Mouse (Mus musculus) layer of hippocampus, adult 2 months (tissue): Measurements from ENCODE around the gene Gbp9. TPM values are rescaled to one million over a fixed set of nuclear protein-coding genes. Genes with fewer than 3 reads are reported as not detected.
"Not testable (repeated sequence)": the region's sequence is repeated elsewhere in the genome, so short reads cannot be mapped to it uniquely, and the experiment has no call there.

Experiments
- DNase-seq, 2 experiments: peaks; one replicate each; pipeline ENCODE4 v3.0.0; 2022; ENCODE audit warnings: low spot score in 2 of 2
- H3K27ac ChIP-seq: fragments of 200-600 bp; 2 replicates; pipeline ENCODE4 v1.8.1; 2022
- H3K4me3 ChIP-seq: fragments of 200-600 bp; 2 replicates; pipeline ENCODE4 v1.8.1; 2022; ENCODE audit warnings: mild to moderate bottlenecking
- CTCF ChIP-seq: fragments of 200-600 bp; conservative IDR thresholded peaks from 2 replicates; pipeline ENCODE4 v1.8.1; 2022; ENCODE audit warnings: antibody characterized with exemption, mild to moderate bottlenecking, moderate library complexity
- total RNA-seq, 2 experiments: library from RNA; stranded (reverse); gene quantifications; 2 replicates each; pipeline ENCODE4 v1.2.3; 2021

Gene Gbp9
- total RNA-seq, 2 experiments from 2014 or later, result 1.3 to 2.2 TPM

DNA sequence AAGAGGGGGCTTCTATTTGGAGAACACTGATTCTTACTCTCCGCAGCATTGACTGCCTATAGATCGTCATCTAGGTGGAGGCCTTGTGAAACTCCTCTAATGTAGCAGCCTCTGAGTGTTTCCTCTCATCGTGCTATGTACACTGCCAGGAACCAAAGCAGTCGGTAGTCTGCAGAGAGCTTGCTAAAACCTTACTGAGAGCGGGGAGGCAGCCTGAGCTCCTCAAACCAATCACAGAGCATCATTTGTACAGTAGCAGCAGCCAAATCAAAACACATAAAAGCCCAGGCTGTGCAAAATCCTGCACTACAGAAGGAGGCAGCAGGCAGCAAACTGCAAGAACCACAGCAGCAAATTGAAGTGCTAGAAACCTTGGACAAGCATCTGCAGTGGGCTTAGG, 25.7 kb downstream of the Gbp9 start:
- TF ChIP-seq CTCF, result no peak
- Histone ChIP-seq H3K27ac (no peak overlapping the region), H3K4me3 (no peak overlapping the region)
- no peak for DNase-seq

DNA sequence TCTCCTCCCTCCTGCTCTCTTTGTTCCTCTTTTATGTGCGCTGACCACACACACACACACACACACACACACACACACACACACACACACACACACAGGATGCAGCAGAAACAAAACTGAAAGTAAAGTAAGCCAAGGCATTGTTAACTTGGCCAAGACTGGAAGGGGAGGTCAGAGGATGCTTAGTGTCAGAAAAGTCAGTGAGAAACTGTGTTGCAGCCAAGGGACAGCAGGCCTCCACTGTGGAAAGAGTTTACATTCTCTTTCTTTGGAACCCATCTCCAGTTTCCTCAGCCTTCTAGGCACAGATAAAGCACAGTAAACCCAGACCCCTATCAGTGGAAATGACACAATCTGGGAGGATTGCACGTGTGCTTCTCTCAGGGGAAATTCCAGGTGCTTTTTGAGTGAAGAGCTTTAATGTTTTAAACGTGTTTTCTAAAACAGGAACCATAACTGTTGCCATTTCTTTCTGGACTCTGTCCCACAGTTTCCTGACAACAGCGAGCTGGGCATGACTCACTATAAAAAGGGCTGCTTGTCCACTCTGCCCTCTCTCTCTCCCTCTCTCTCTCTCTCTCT, 29.0 kb downstream of the Gbp9 start:
- not testable (repeated sequence) for H3K27ac ChIP-seq, H3K4me3 ChIP-seq, DNase-seq

DNA sequence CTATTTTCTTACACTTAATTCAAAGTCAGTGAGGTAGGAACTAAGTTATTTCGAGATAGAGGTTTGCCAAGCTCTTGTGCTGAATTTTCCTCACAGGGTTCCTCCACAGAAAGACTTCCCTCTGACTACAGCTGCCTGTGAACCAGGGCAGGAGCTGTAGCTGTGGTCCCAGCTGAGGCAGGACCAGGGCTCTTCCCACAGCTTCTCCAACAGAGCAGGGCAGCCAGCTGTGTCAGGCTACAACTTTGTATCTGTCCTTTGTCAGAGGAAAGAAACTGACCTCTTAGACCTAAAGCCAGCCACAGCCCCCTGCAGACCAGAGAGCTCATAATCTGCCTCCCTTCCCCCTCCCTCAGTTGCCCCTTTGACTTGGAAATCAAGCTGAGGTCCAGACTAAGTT, 29.6 kb downstream of the Gbp9 start:
- not testable (repeated sequence) for H3K4me3 ChIP-seq, DNase-seq
- H3K27ac ChIP-seq, result peak overlapping the region; percentile 23; the same call in 1 of the 2 replicates

DNA sequence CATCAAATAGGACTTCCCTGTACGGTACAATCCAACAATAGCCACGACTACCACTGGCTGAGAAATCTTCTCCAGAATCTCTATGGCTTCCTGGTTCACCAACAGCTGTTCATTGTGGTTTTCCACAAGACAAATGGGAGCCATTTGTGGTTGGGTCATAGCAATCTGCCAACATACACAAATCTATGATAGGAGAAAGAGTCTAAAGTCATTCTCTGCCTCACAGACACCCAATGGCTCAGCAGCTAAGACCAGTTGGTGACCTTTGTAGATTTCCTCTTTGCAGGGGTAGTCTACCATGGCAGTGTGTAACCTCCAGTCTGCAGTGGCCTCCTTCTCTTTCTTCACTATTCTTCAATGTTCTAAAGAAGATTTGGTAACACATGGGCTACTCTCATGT, 33.6 kb downstream of the Gbp9 start:
- H3K27ac ChIP-seq, H3K4me3 ChIP-seq, DNase-seq: not testable (repeated sequence)

DNA sequence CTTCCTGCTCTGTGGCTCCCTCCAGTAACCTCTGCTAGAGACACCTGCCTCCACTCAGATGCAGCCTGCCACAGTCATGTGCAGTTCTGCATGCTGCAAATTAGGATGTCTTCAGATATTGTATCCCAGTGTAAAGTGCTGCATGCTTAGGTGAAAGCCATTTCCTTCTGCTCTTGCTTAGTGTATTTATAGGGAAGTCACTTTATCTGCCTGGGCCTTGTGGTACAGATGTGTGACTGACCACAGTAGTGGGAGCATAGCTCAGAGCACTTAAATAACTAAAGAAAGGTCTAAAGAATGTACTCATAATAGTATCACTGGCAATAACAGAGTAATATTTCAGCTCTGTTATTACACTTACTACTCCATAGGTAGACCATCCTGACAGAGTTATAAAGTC, 57.4 kb downstream of the Gbp9 start:
- DNase-seq, result no peak
- Histone ChIP-seq H3K27ac (no peak overlapping the region), H3K4me3 (no peak overlapping the region)
- TF ChIP-seq CTCF, result no peak

DNA sequence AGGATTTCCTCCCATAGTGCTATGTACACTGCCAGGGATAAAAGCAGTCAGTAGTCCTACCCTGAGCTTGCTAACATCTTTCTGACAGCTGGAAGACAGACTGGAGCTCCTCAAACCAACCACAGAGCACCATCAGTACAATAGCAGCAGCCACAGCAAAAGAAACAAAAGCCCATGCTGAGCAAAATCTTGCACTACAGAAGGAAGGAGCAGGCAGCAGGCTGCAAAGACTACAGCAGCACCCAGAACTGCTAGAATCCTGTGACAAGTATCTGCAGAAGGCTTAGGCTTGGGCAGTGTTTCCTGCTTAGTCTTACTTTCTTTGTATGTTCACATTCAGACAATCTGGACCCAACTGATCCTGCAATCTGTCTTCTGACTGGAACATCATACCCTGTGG, 71.0 kb downstream of the Gbp9 start:
- not testable (repeated sequence) for DNase-seq, H3K4me3 ChIP-seq, H3K27ac ChIP-seq

DNA sequence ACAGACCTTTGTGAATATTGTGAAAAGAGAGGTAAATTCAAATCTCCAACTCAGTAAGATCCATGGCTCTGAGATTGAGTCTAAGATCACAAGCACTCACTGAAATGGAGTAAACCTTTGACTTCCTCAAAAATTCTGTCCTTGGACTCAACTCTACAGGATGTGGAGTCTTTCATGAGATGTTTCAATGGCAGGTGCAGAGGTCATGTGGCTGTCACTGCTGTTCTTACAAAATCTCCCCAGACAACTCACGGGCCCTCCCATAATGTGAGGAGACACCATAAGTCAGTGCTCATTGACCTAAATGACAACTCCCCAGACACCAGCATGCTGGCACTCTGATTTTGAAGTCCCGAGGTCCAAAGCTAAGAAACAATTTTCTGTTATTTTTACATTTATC, 74.9 kb downstream of the Gbp9 start:
- not testable (repeated sequence) for H3K27ac ChIP-seq, DNase-seq, H3K4me3 ChIP-seq

DNA sequence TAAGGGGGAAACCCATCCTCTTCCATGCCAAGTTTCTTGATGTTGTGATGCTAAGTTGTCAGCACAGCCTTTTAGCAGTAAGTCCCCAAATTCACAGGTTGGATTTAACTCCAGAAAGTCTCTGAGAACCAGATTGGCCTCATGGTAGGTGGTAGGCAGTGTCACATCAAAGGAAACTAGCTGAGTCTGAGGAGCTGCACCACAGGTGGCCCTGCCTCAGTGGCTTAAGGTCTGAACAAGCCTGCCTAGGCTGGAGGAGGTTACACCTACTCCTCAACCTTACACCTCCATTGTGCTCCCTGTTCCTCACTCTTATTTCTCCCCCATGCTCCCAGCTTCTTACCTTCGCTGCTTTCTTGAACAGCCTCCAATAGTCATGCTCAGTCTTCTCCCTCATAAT, 76.0 kb downstream of the Gbp9 start:
- no peak for DNase-seq
- Histone ChIP-seq H3K4me3 (no peak overlapping the region), H3K27ac (no peak overlapping the region)
- TF ChIP-seq CTCF, result no peak

DNA sequence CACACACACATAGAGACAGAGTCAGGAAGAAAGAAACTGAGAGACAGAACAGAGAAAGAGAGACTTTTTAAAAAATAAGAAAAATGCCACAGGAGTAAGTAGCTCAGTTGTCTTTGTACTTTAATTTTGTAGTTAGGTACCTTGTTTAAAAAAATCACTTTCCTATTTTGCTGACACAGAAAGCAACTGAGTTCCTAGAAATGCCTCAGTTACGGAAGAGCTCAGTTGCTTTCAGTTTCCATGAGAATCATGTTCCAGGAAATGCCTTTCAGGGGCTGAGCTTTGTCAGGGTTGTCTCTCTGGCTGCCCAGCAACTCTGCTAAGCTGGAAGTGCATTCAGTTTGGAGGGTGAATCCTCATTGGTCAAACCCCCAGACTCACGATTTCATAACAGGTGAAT, 76.9 kb downstream of the Gbp9 start:
- not testable (repeated sequence) for H3K4me3 ChIP-seq, DNase-seq, H3K27ac ChIP-seq

DNA sequence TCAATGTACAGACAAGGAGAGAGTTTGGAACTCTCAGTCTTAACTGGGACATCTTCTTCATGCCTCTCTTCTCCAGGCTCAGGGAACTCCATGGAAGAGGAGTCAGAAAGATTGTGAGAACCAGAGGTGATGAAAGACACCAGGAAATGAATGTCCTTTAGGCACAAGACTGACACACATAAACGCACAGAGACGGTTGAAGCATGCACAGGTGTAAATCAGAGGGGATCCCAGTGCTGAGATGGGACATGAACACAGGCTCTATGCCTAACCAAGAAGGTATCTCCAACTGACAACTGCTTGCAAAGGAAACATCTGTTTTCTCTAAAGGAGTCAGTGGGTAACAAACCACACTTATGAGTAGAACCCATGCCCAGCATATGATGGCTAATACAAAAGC, 79.1 kb downstream of the Gbp9 start:
- no peak for DNase-seq
- H3K27ac ChIP-seq, result no peak overlapping the region
- H3K4me3 ChIP-seq, result no peak overlapping the region
- no peak for TF ChIP-seq CTCF

DNA sequence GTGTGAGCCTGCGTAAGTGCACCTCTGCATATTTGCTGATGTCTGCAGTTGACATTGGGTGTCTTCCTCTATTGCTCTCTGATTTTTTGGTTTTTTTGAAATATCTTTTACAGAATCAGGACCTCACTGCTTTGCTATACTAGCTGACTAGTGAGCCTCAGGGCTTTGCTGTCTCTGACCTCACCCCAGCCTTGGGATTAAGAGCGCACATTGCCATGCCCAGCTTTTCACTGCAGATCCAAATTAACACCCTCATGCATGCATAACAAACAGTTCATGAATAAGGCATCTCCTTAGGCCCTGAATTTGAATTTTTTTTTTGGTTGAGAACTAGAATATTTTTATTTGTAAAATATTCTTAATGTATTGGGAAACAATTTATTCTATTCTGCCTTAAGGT, 84.1 kb downstream of the Gbp9 start:
- Histone ChIP-seq H3K27ac (no peak overlapping the region), H3K4me3 (no peak overlapping the region)
- no peak for DNase-seq
- no peak for TF ChIP-seq CTCF

DNA sequence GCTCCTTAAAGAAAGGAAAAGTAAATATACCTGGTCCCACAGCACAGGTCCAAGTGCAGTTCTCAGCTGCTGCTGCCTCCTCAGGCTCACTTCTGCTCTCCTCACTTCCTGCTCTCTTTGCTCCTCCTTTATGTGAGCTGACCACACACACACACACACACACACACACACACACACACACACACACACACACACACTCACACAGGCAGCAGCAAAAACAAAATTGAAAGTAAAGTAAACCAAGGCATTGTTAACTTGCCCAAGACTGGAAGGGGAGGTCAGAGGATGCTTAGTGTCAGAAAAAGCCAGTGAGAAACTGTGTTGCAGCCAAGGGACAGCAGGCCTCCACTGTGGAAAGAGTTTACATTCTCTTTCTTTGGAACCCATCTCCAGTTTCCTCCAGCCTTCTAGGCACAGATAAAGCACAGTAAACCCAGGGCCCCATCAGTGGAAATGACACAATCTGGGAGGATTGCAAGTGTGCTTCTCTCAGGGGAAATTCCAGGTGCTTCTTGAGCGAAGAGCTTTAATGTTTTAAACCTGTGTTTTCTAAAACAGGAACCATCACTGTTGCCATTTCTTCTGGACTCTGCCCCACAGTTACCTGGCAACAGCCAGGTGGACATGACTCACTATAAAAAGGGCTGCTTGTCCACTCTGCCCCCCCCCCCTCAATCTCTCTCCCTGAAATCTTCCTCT, 85.7 kb downstream of the Gbp9 start:
- H3K27ac ChIP-seq, H3K4me3 ChIP-seq, DNase-seq: not testable (repeated sequence)

DNA sequence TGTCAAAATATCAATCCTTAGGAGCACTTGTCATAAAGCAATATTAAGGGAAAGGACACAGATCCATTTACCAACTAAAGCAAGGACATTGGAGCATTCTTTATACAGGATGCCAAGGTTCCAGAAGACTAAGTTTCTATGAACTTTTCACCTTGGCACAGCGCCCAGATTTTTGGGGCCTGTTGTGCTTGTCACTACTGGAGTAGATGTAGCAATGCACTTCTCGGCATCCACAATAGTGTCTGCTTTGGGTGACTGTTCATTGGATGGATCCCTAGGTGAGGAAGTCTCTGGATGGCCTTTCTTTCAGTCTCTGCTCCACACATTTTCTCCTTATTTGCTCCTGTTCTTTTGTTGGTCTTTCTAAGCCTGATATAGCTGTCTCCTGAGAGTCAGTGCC, 107.0 kb downstream of the Gbp9 start:
- TF ChIP-seq CTCF, result no peak
- H3K27ac ChIP-seq, result no peak overlapping the region
- no peak for DNase-seq
- H3K4me3 ChIP-seq, result no peak overlapping the region

Other genes starting within 250 kb of the Gbp9 start
- gene Abcg3, start 156.8 kb downstream of the Gbp9 start, total RNA-seq, result under 1 TPM in 1 of 2 experiments, not detected in 1; 0.15 TPM
- under 1 TPM in 1 of 2 experiments, not detected in 1; 0.15 TPM for gene Gbp8, start within 50 bp of the Gbp9 start, total RNA-seq
- 1 to 10 TPM; 1.0 to 1.7 TPM for gene Gbp4, start within 50 bp of the Gbp9 start, total RNA-seq
- gene Gbp10, start 100.0 kb upstream of the Gbp9 start, total RNA-seq, result not detected
- gene Gm43302, start 154.2 kb upstream of the Gbp9 start, total RNA-seq, result not detected
- under 1 TPM; 0.59 to 0.90 TPM for gene Gbp6, start 154.2 kb upstream of the Gbp9 start, total RNA-seq